Mouse (Mus musculus): ENCODE results near the gene Nipsnap2. TPM values are rescaled to one million over a fixed set of nuclear protein-coding genes. Genes with fewer than 3 reads are reported as not detected.
"Not testable (repeated sequence)": the region's sequence is repeated elsewhere in the genome, so short reads cannot be mapped to it uniquely, and the experiment has no call there.

Nipsnap2 gene
- total and polyA plus RNA-seq, 2 experiments = 10.8 to 15.0 TPM

DNA sequence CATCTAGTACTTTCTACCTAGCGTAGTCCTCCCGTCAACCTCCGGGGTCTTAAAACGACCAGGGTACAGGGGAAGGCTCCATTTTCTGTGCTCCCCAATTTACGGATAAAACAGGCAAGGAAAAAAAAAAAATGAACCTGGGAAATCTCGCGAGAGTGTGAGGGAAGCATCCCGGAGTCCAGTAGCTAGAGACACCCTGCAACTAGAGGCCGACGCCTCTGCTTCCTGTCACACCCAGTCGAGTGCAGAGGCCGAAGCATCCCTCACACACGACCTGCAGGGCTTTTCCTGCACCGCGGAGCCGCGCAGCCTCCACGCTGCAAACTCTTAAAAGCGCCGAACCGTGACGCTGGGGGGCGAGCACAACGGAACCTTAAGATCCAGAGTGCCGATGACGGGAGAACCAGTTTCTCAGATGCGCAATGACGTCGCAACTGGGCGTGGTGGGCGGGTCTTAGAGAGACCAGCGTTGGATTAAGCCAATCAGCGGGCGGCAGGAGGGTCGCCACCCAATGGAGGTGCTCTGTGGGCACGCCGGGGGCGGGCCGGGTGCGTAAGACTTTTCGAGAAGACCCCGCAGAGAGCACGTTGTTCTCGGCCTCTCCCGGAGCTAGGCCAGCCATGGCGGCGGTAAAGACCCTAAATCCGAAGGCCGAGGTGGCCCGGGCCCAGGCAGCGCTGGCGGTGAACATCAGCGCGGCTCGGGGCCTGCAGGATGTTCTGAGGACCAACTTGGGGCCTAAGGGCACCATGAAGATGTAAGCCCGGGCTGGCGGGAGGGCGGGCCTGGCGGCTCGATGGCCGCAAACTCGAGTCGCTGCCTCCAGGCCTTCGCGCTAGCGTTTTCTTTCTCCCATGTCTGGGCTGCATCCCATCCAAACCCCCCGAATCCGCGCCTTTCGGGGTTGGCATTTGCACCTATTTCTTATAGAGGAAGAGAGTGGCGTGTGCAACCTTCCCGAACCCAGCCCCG lies 62.2 kb downstream of the Nipsnap2 start, which contains the start of gene Psph:
Gene Psph (minus strand): TSS at position 632 of the 973 bp plus-strand sequence.
- TF ChIP-seq POLR2A (IDR thresholded peaks at IDR 0.05; ENCODE audit: extremely low read depth, insufficient read depth, low read length) = peak; percentile 59; the same call in 1 of the 2 replicates
- TF ChIP-seq CTCF (IDR thresholded peaks at IDR 0.05; ENCODE audit: low read depth, low read length) = no peak
- Histone ChIP-seq H3K4me3 (ENCODE audit: insufficient read depth, low read depth, low read length) (peak within 1 kb of the TSS; percentile 82), H3K9ac (ENCODE audit: low read depth, low read length) (peak within 1 kb of the TSS; percentile 94), H3K4me1 (ENCODE audit: control insufficient read depth, insufficient read depth, low read length) (peaks cover 4% of the 10 kb centered on the region; the same call in 1 of the 2 replicates), H3K27ac (replicated peaks; ENCODE audit: insufficient read depth, low read depth, low read length) (peak within 1 kb of the TSS; percentile 96), H3K79me2 (ENCODE audit: control insufficient read depth, insufficient read depth, low read length) (peaks cover 4% of the 10 kb centered on the region; the same call in 1 of the 2 replicates), H3K27me3 (ENCODE audit: control insufficient read depth, insufficient read depth, low read length) (no peaks in the 10 kb centered on the region), H3K36me3 (ENCODE audit: control insufficient read depth, insufficient read depth, low read length) (peaks cover 32% of the 10 kb centered on the region)
- WGBS = under 1% methylated on average over 73 of the region's 73 CpGs
- DNase-seq (ENCODE audit: extremely low read depth, low read depth, low spot score) = peak; percentile 92

DNA sequence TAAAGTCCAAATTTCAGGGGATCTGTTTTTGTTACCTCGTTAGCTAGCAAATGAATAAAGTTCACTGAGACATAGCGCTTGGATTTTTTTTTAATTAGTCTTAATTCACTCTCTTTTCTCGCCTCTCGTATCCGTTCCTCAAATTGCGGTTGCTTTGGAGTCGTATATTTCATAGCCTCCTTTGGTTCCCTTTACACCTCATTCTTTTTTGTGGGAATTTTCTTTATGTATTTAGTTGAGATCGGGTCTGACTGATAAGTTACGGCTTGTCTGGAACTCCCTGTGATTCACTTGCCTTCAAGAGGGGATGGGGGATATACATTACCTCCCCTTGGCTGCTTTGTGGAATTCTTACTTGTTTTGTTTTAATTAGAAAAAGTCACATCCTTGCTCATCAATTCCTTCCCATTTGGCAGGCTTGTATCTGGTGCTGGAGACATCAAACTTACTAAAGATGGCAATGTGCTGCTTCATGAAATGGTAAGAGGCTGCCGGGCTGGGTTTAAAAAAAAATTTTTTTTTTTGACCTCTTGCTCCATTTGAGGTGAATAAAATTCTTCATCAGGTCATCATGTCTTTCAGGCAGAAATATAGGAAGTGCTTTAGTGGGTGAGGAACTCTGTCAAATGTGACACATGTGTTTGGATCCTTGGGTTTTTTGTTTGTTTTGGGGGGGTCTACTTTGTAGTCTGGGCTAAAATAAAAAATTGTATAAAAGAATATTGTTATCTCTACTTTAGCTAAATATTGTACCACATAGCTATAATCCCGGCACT lies 63.1 kb downstream of the Nipsnap2 start:
- Histone ChIP-seq H3K27me3 (ENCODE audit: control insufficient read depth, insufficient read depth, low read length) (no peaks in the 10 kb centered on the region), H3K36me3 (ENCODE audit: control insufficient read depth, insufficient read depth, low read length) (peaks cover 39% of the 10 kb centered on the region), H3K4me1 (ENCODE audit: control insufficient read depth, insufficient read depth, low read length) (peaks cover 4% of the 10 kb centered on the region; the same call in 1 of the 2 replicates), H3K27ac (replicated peaks; ENCODE audit: insufficient read depth, low read depth, low read length) (peak overlapping the region; percentile 96), H3K79me2 (ENCODE audit: control insufficient read depth, insufficient read depth, low read length) (peaks cover 4% of the 10 kb centered on the region; the same call in 1 of the 2 replicates), H3K9ac (ENCODE audit: low read depth, low read length) (peak overlapping the region; percentile 94), H3K4me3 (ENCODE audit: insufficient read depth, low read depth, low read length) (peak overlapping the region; percentile 82)
- DNase-seq (ENCODE audit: extremely low read depth, low read depth, low spot score) = no peak
- no peak for TF ChIP-seq CTCF (IDR thresholded peaks at IDR 0.05; ENCODE audit: low read depth, low read length)
- no peak for TF ChIP-seq POLR2A (IDR thresholded peaks at IDR 0.05; ENCODE audit: extremely low read depth, insufficient read depth, low read length)
- 9% methylated on average over 11 of the region's 11 CpGs for WGBS

DNA sequence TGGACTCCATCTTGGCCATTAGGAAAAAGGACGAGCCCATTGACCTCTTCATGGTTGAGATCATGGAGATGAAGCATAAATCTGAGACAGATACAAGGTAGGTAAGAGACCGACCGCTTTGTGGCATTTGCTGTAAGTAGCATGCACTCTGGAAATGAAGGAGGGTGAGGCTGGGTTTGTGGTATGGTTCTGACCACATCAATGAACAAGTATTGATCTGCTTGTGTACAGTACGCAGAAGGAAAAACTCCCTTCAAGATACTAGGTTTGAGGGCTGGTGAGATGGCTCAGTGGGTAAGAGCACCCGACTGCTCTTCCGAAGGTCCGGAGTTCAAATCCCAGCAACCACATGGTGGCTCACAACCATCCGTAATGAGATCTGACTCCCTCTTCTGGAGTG lies 65.7 kb downstream of the Nipsnap2 start:
- H3K36me3 ChIP-seq (ENCODE audit: control insufficient read depth, insufficient read depth, low read length) = peaks cover 53% of the 10 kb centered on the region
- not testable (repeated sequence) for H3K27ac ChIP-seq (replicated peaks; ENCODE audit: insufficient read depth, low read depth, low read length); DNase-seq (ENCODE audit: extremely low read depth, low read depth, low spot score); H3K9ac ChIP-seq (ENCODE audit: low read depth, low read length); H3K27me3 ChIP-seq (ENCODE audit: control insufficient read depth, insufficient read depth, low read length); H3K4me1 ChIP-seq (ENCODE audit: control insufficient read depth, insufficient read depth, low read length); H3K79me2 ChIP-seq (ENCODE audit: control insufficient read depth, insufficient read depth, low read length); H3K4me3 ChIP-seq (ENCODE audit: insufficient read depth, low read depth, low read length)
- WGBS = 93% methylated on average over 7 of the region's 8 CpGs

Other genes starting within 250 kb of the Nipsnap2 start
- 18.9 and 19.3 TPM in 2 replicates for gene Sfswap, start 223.8 kb upstream of the Nipsnap2 start, total RNA-seq (2014; rRNA removed)
- gene Sfswap, start 223.8 kb upstream of the Nipsnap2 start, polyA plus RNA-seq (2012; rRNA removed) = 21.3 and 32.9 TPM in 2 replicates
- 0.09 and 0.20 TPM in 2 replicates for gene Mmp17, start 140.9 kb upstream of the Nipsnap2 start, total RNA-seq (2014; rRNA removed)
- 0.26 and 0.31 TPM in 2 replicates for gene Mmp17, start 140.9 kb upstream of the Nipsnap2 start, polyA plus RNA-seq (2012; rRNA removed)
- 0.74 TPM in 2 replicates for gene Zfp11, start 55.0 kb upstream of the Nipsnap2 start, total RNA-seq (2014; rRNA removed)
- gene Zfp11, start 55.0 kb upstream of the Nipsnap2 start, polyA plus RNA-seq (2012; rRNA removed) = 0.58 and 0.61 TPM in 2 replicates
- not detected in 2 replicates for gene Sept14, start 16.6 kb upstream of the Nipsnap2 start, total RNA-seq (2014; rRNA removed)
- not detected in 2 replicates for gene Sept14, start 16.6 kb upstream of the Nipsnap2 start, polyA plus RNA-seq (2012; rRNA removed)
- gene Mrps17, start 9.6 kb upstream of the Nipsnap2 start, total RNA-seq (2014; rRNA removed) = 55.5 and 60.8 TPM in 2 replicates
- gene Mrps17, start 9.6 kb upstream of the Nipsnap2 start, polyA plus RNA-seq (2012; rRNA removed) = 78.0 and 94.6 TPM in 2 replicates
- gene Psph, start 62.4 kb downstream of the Nipsnap2 start, total RNA-seq (2014; rRNA removed) = 4.1 and 9.8 TPM in 2 replicates
- 8.3 and 11.0 TPM in 2 replicates for gene Psph, start 62.4 kb downstream of the Nipsnap2 start, polyA plus RNA-seq (2012; rRNA removed)
- gene Sumf2, start 121.9 kb downstream of the Nipsnap2 start, total RNA-seq (2014; rRNA removed) = 5.8 and 6.0 TPM in 2 replicates
- 8.9 and 10.2 TPM in 2 replicates for gene Sumf2, start 121.9 kb downstream of the Nipsnap2 start, polyA plus RNA-seq (2012; rRNA removed)
- 1,393 and 1,612 TPM in 2 replicates for gene Chchd2, start 162.4 kb downstream of the Nipsnap2 start, total RNA-seq (2014; rRNA removed)
- 1,062 and 1,287 TPM in 2 replicates for gene Chchd2, start 162.4 kb downstream of the Nipsnap2 start, polyA plus RNA-seq (2012; rRNA removed)
- 5.1 and 5.8 TPM in 2 replicates for gene Zbed5, start 170.7 kb downstream of the Nipsnap2 start, total RNA-seq (2014; rRNA removed)
- gene Zbed5, start 170.7 kb downstream of the Nipsnap2 start, polyA plus RNA-seq (2012; rRNA removed) = 0.62 TPM in 2 replicates
- gene Phkg1, start 173.5 kb downstream of the Nipsnap2 start, total RNA-seq (2014; rRNA removed) = 0.13 and 0.28 TPM in 2 replicates
- gene Phkg1, start 173.5 kb downstream of the Nipsnap2 start, polyA plus RNA-seq (2012; rRNA removed) = 0.07 and 0.15 TPM in 2 replicates
- 0.54 and 2.2 TPM in 2 replicates for gene Nupr1l, start 183.5 kb downstream of the Nipsnap2 start, total RNA-seq (2014; rRNA removed)
- 1.2 and 2.2 TPM in 2 replicates for gene Nupr1l, start 183.5 kb downstream of the Nipsnap2 start, polyA plus RNA-seq (2012; rRNA removed)
- gene Vkorc1l1, start 216.9 kb downstream of the Nipsnap2 start, total RNA-seq (2014; rRNA removed) = 20.3 and 24.3 TPM in 2 replicates
- gene Vkorc1l1, start 216.9 kb downstream of the Nipsnap2 start, polyA plus RNA-seq (2012; rRNA removed) = 14.4 and 14.6 TPM in 2 replicates

Data from liver, adult 2 months (tissue).